Mouse (Mus musculus) small intestine, adult 2 months (tissue): ENCODE measurements around the gene Arhgap29.

Experiments used
- CTCF ChIP-seq: fragments of 200-500 bp; IDR thresholded peaks from 2 replicates; pipeline ENCODE4 v1.5.1; 2012; ENCODE audit warnings: low read depth, mild to moderate bottlenecking, control low read depth, inconsistent platforms, low read length, moderate library complexity, mixed read lengths; ENCODE audit not compliant: insufficient replicate concordance, insufficient read length; ENCODE audit errors: extremely low read depth
- POLR2A ChIP-seq: fragments of 200-500 bp; IDR thresholded peaks from 2 replicates; pipeline ENCODE4 v1.6.1; 2012; ENCODE audit warnings: low read depth, mild to moderate bottlenecking, control low read depth, inconsistent platforms, low read length, moderate library complexity

DNA sequence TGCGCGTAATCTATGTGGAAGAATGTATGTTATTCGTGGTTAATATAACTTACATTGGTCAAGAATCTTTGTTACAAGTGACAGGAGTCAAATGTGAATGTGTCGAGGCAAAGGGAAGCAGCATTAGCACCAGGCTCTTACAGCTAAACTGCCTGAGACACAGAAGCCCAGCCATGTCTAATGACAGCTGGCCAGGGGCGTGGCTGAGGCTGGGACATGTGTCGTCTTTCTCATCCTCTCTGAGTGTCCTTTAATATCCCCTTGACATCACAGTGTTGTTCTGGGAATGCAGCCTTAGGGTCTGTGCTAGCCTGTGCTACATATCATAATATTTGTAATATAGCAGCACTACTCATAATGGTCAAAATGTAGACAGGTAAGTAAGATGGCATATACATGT lies 88.2 kb downstream of the Arhgap29 start:
- TF ChIP-seq CTCF (no peak), POLR2A (no peak)
